Mouse (Mus musculus) spleen, postnatal 4 days (tissue): ENCODE results near the gene Guf1.

Experiments
- DNase-seq, 2 experiments: peaks; one replicate each; pipeline ENCODE4 v3.0.0; 2022; ENCODE audit warnings: low spot score in 2 of 2

The Guf1 gene

GRCm38 (mm10) chr5:69556628-69557403, at the start of gene Guf1:
Guf1 (plus strand) TSS chr5:69556923.
- DNase-seq = peak; percentile 89 to 95

- no peak for DNase-seq
Observed at GRCm38 (mm10) chr5:69507045-69507444, 49.7 kb upstream of the Guf1 start.

GRCm38 (mm10) chr5:69511631-69512030, 45.1 kb upstream of the Guf1 start:
- DNase-seq = no peak

GRCm38 (mm10) chr5:69512203-69512602, 44.5 kb upstream of the Guf1 start:
- no peak for DNase-seq

- DNase-seq = no peak
Observed at GRCm38 (mm10) chr5:69520661-69521278, 36.0 kb upstream of the Guf1 start.

GRCm38 (mm10) chr5:69522064-69522463, 34.7 kb upstream of the Guf1 start:
- DNase-seq = no peak

GRCm38 (mm10) chr5:69523944-69524343, 32.8 kb upstream of the Guf1 start:
- no peak for DNase-seq

- DNase-seq = no peak
Observed at GRCm38 (mm10) chr5:69541680-69542079, 15.0 kb upstream of the Guf1 start.

GRCm38 (mm10) chr5:69542489-69542888, 14.2 kb upstream of the Guf1 start, which contains the start of gene Yipf7:
Yipf7 (minus strand) TSS chr5:69542648.
- DNase-seq = no peak

GRCm38 (mm10) chr5:69557404-69557935, 747 bp downstream of the Guf1 start:
- DNase-seq = no peak

- DNase-seq = peak; percentile 74 to 86
Observed at GRCm38 (mm10) chr5:69591640-69592461, 35.1 kb downstream of the Guf1 start, which contains the start of gene Gnpda2. Gnpda2 (minus strand) TSS chr5:69592340.

GRCm38 (mm10) chr5:69601027-69601426, 44.3 kb downstream of the Guf1 start:
- no peak for DNase-seq

GRCm38 (mm10) chr5:69613209-69613796, 56.6 kb downstream of the Guf1 start:
- DNase-seq = no peak

GRCm38 (mm10) chr5:69620899-69621298, 64.2 kb downstream of the Guf1 start:
- no peak for DNase-seq
